Mouse (Mus musculus): ENCODE data around the gene Olfr764-ps1. TPM values are rescaled to one million over a fixed set of nuclear protein-coding genes. Genes with fewer than 3 reads are reported as not detected.
"Not testable (repeated sequence)": the region's sequence is repeated elsewhere in the genome, so short reads cannot be mapped to it uniquely, and the experiment has no call there.

Olfr764-ps1 gene
- polyA plus RNA-seq, 1 experiment from 2014 or later = not detected

GRCm38 (mm10) chr10:128995796-128996195 is 43.9 kb downstream of the Olfr764-ps1 start:
- no peaks in the 10 kb centered on the region for H3K27me3 ChIP-seq
- no peak overlapping the region for H3K4me3 ChIP-seq
- H3K36me3 ChIP-seq = no peaks in the 10 kb centered on the region
- H3K4me1 ChIP-seq = no peaks in the 10 kb centered on the region
- ATAC-seq (ENCODE audit: low FRiP score, low read depth) = no peak
- no peak overlapping the region for H3K27ac ChIP-seq
- no peak overlapping the region for H3K4me2 ChIP-seq (replicated peaks)
- 91% methylated on average over 1 of the region's 1 CpGs for WGBS
- H3K9me3 ChIP-seq = no peaks in the 10 kb centered on the region
- no peak overlapping the region for H3K9ac ChIP-seq

- no peak overlapping the region for H3K9ac ChIP-seq
- ATAC-seq (ENCODE audit: low FRiP score, low read depth) = no peak
Observed at GRCm38 (mm10) chr10:128990994-128991393, 48.7 kb downstream of the Olfr764-ps1 start.

GRCm38 (mm10) chr10:128990129-128990850 is 49.4 kb downstream of the Olfr764-ps1 start:
- not testable (repeated sequence) for ATAC-seq (ENCODE audit: low FRiP score, low read depth); H3K27me3 ChIP-seq; H3K9me3 ChIP-seq; H3K36me3 ChIP-seq; H3K9ac ChIP-seq; H3K4me3 ChIP-seq; H3K27ac ChIP-seq; H3K4me1 ChIP-seq; H3K4me2 ChIP-seq (replicated peaks)
- WGBS = 60% methylated on average over 7 of the region's 10 CpGs

More at GRCm38 (mm10) chr10:128990994-128991393, 48.7 kb downstream of the Olfr764-ps1 start:
- H3K4me1 ChIP-seq = no peaks in the 10 kb centered on the region
- no peak overlapping the region for H3K4me3 ChIP-seq
- no peak overlapping the region for H3K4me2 ChIP-seq (replicated peaks)
- H3K27me3 ChIP-seq = no peaks in the 10 kb centered on the region
- no peak overlapping the region for H3K27ac ChIP-seq
- H3K9me3 ChIP-seq = no peaks in the 10 kb centered on the region
- H3K36me3 ChIP-seq = no peaks in the 10 kb centered on the region

GRCm38 (mm10) chr10:128989131-128989530 is 50.6 kb downstream of the Olfr764-ps1 start, which contains the start of gene Olfr9:
Gene Olfr9, plus strand, starts transcription at chr10:128989431.
- 32% methylated on average over 1 of the region's 1 CpGs for WGBS
- H3K9ac ChIP-seq; H3K9me3 ChIP-seq; H3K27me3 ChIP-seq; H3K36me3 ChIP-seq; H3K4me2 ChIP-seq (replicated peaks); ATAC-seq (ENCODE audit: low FRiP score, low read depth); H3K4me3 ChIP-seq; H3K4me1 ChIP-seq; H3K27ac ChIP-seq: not testable (repeated sequence)

Other genes with a start within 250 kb of the Olfr764-ps1 start
- gene Mmp19, start 249.0 kb downstream of the Olfr764-ps1 start, polyA plus RNA-seq (2015; fragmentation: Nextera tagmentation; extraction: Ambion mirVana) = 0.56 and 0.78 TPM in 2 replicates
- gene Dnajc14, start 235.8 kb downstream of the Olfr764-ps1 start, polyA plus RNA-seq (2015; fragmentation: Nextera tagmentation; extraction: Ambion mirVana) = 58.8 and 66.8 TPM in 2 replicates
- gene Tmem198b, start 235.5 kb downstream of the Olfr764-ps1 start, polyA plus RNA-seq (2015; fragmentation: Nextera tagmentation; extraction: Ambion mirVana) = 25.3 and 27.1 TPM in 2 replicates
- 224 and 240 TPM in 2 replicates for gene Sarnp, start 222.6 kb downstream of the Olfr764-ps1 start, polyA plus RNA-seq (2015; fragmentation: Nextera tagmentation; extraction: Ambion mirVana)
- 30.2 and 34.0 TPM in 2 replicates for gene Ormdl2, start 218.3 kb downstream of the Olfr764-ps1 start, polyA plus RNA-seq (2015; fragmentation: Nextera tagmentation; extraction: Ambion mirVana)
- gene Gdf11, start 148.2 kb downstream of the Olfr764-ps1 start, polyA plus RNA-seq (2015; fragmentation: Nextera tagmentation; extraction: Ambion mirVana) = 12.5 and 13.1 TPM in 2 replicates
- 820 and 839 TPM in 2 replicates for gene Cd63, start 138.9 kb downstream of the Olfr764-ps1 start, polyA plus RNA-seq (2015; fragmentation: Nextera tagmentation; extraction: Ambion mirVana)
- gene Rdh5, start 117.0 kb downstream of the Olfr764-ps1 start, polyA plus RNA-seq (2015; fragmentation: Nextera tagmentation; extraction: Ambion mirVana) = 12.2 and 12.9 TPM in 2 replicates
- 225 and 240 TPM in 2 replicates for gene Bloc1s1, start 115.9 kb downstream of the Olfr764-ps1 start, polyA plus RNA-seq (2015; fragmentation: Nextera tagmentation; extraction: Ambion mirVana)
- gene Itga7, start 106.1 kb downstream of the Olfr764-ps1 start, polyA plus RNA-seq (2015; fragmentation: Nextera tagmentation; extraction: Ambion mirVana) = 4.8 and 5.5 TPM in 2 replicates
- 0.19 TPM in 1 of 2 replicates, not detected in the other for gene Mettl7b, start 78.9 kb downstream of the Olfr764-ps1 start, polyA plus RNA-seq (2015; fragmentation: Nextera tagmentation; extraction: Ambion mirVana)
- gene Olfr9, start 50.5 kb downstream of the Olfr764-ps1 start, polyA plus RNA-seq (2015; fragmentation: Nextera tagmentation; extraction: Ambion mirVana) = not detected in 2 replicates
- not detected in 2 replicates for gene Olfr763, start 29.1 kb downstream of the Olfr764-ps1 start, polyA plus RNA-seq (2015; fragmentation: Nextera tagmentation; extraction: Ambion mirVana)
- gene Olfr765, start 10.1 kb upstream of the Olfr764-ps1 start, polyA plus RNA-seq (2015; fragmentation: Nextera tagmentation; extraction: Ambion mirVana) = not detected in 2 replicates
- 0.08 TPM in 1 of 2 replicates, not detected in the other for gene Olfr766-ps1, start 29.1 kb upstream of the Olfr764-ps1 start, polyA plus RNA-seq (2015; fragmentation: Nextera tagmentation; extraction: Ambion mirVana)
- 0.04 TPM in 1 of 2 replicates, not detected in the other for gene Olfr767, start 43.0 kb upstream of the Olfr764-ps1 start, polyA plus RNA-seq (2015; fragmentation: Nextera tagmentation; extraction: Ambion mirVana)
- gene Olfr768, start 59.5 kb upstream of the Olfr764-ps1 start, polyA plus RNA-seq (2015; fragmentation: Nextera tagmentation; extraction: Ambion mirVana) = 0.08 TPM in 1 of 2 replicates, not detected in the other
- 0.05 TPM in 1 of 2 replicates, not detected in the other for gene Olfr769, start 78.0 kb upstream of the Olfr764-ps1 start, polyA plus RNA-seq (2015; fragmentation: Nextera tagmentation; extraction: Ambion mirVana)
- not detected in 2 replicates for gene Olfr770, start 99.1 kb upstream of the Olfr764-ps1 start, polyA plus RNA-seq (2015; fragmentation: Nextera tagmentation; extraction: Ambion mirVana)
- not detected in 2 replicates for gene Olfr771, start 124.9 kb upstream of the Olfr764-ps1 start, polyA plus RNA-seq (2015; fragmentation: Nextera tagmentation; extraction: Ambion mirVana)
- not detected in 2 replicates for gene Olfr772, start 138.0 kb upstream of the Olfr764-ps1 start, polyA plus RNA-seq (2015; fragmentation: Nextera tagmentation; extraction: Ambion mirVana)
- gene Olfr773, start 147.5 kb upstream of the Olfr764-ps1 start, polyA plus RNA-seq (2015; fragmentation: Nextera tagmentation; extraction: Ambion mirVana) = not detected in 2 replicates
- gene Olfr774, start 196.3 kb upstream of the Olfr764-ps1 start, polyA plus RNA-seq (2015; fragmentation: Nextera tagmentation; extraction: Ambion mirVana) = not detected in 2 replicates
- not detected in 2 replicates for gene Olfr775, start 208.5 kb upstream of the Olfr764-ps1 start, polyA plus RNA-seq (2015; fragmentation: Nextera tagmentation; extraction: Ambion mirVana)
- not detected in 2 replicates for gene Olfr776, start 219.2 kb upstream of the Olfr764-ps1 start, polyA plus RNA-seq (2015; fragmentation: Nextera tagmentation; extraction: Ambion mirVana)
- gene Olfr777, start 231.6 kb upstream of the Olfr764-ps1 start, polyA plus RNA-seq (2015; fragmentation: Nextera tagmentation; extraction: Ambion mirVana) = not detected in 2 replicates